Mouse (Mus musculus) lung, postnatal 0 days (tissue): ENCODE data around the gene Clec4n. TPM values are rescaled to one million over a fixed set of nuclear protein-coding genes. Genes with fewer than 3 reads are reported as not detected.

Experiments
- ATAC-seq: fragments of 200-750 bp; cut with Nextera tagmentation; 2 replicates; pipeline ENCODE4 v1.8.0; 2017; ENCODE audit warnings: moderate library complexity
- DNase-seq: peaks from one replicate; pipeline ENCODE4 v3.0.0-alpha.2; 2016; ENCODE audit warnings: low spot score
- H3K27ac ChIP-seq: fragments of 300-500 bp; sonication (generic); 2 replicates; pipeline ENCODE4 v1.5.1; 2014; ENCODE audit warnings: antibody characterized with exemption, mild to moderate bottlenecking, low read length, mixed read lengths
- H3K27me3 ChIP-seq: fragments of 300-500 bp; sonication (generic); replicated peaks from 2 replicates; pipeline ENCODE4 v1.6.1; 2014; ENCODE audit warnings: low read length, mixed read lengths; ENCODE audit not compliant: insufficient read depth
- H3K36me3 ChIP-seq: fragments of 300-500 bp; sonication (generic); 2 replicates; pipeline ENCODE4 v1.6.1; 2014; ENCODE audit warnings: low read length, mixed read lengths; ENCODE audit not compliant: insufficient read depth
- H3K4me1 ChIP-seq: fragments of 300-500 bp; sonication (generic); 2 replicates; pipeline ENCODE4 v1.6.1; 2014; ENCODE audit warnings: antibody characterized with exemption, low read depth, low read length, mixed read lengths; ENCODE audit not compliant: insufficient read depth
- H3K4me2 ChIP-seq: fragments of 300-500 bp; sonication (generic); replicated peaks from 2 replicates; pipeline ENCODE4 v1.6.1; 2014; ENCODE audit warnings: low read depth, mild to moderate bottlenecking, low read length, moderate library complexity, mixed read lengths
- H3K4me3 ChIP-seq: fragments of 300-500 bp; sonication (generic); 2 replicates; pipeline ENCODE4 v1.5.1; 2014; ENCODE audit warnings: low read depth, low read length
- H3K9ac ChIP-seq: fragments of 300-500 bp; sonication (generic); replicated peaks from 2 replicates; pipeline ENCODE4 v1.6.1; 2014; ENCODE audit warnings: low read depth, mild to moderate bottlenecking
- H3K9me3 ChIP-seq: fragments of 300-500 bp; sonication (generic); 2 replicates; pipeline ENCODE4 v1.6.1; 2016; ENCODE audit warnings: low read length, mixed read lengths
- CTCF ChIP-seq: IDR thresholded peaks from 2 replicates; pipeline ENCODE4 v1.5.1; 2016; ENCODE audit warnings: antibody characterized with exemption, mild to moderate bottlenecking
- EP300 ChIP-seq: IDR thresholded peaks from 2 replicates; pipeline ENCODE4 v1.6.1; 2016; ENCODE audit warnings: antibody characterized with exemption, mild to moderate bottlenecking, control low read depth
- WGBS: fragments of 180-500 bp; shearing (Covaris S2); extraction: QIAGEN DNeasy Blood & Tissue Kit; methylation state at CpG from one replicate; pipeline ENCODE4 v1.1.7; 2014; 5-methylcytosine and 5-hydroxymethylcytosine counted together
- polyA plus RNA-seq: library from polyadenylated mRNA; unstranded; fragments of >200 nt; fragmentation: Nextera tagmentation; extraction: Ambion mirVana; gene quantifications from 2 replicates; pipeline ENCODE4 v1.2.1, GENCODE M21; 2015

Gene Clec4n
- polyA plus RNA-seq, 1 experiment from 2014 or later: 28.0 TPM

DNA sequence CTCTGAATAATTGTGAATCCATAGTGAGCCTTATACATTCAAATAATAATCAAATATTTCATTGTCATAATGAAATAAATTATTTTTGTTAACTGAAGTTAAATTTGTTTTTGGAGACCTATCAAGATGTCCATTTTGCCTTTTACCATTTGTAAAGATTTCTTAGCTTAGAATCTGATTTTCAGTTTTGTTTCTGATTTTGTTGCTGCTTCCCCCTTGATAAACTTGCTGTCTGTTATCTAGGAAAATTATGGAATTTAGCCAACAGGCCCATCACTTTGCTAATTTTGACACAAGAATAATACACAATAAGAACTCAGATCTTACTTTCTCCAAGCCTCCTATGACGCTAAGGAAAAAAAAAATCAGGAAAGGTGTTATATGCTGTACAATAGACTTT lies 31.2 kb downstream of the Clec4n start:
- no peaks in the 10 kb centered on the region for H3K27me3 ChIP-seq
- H3K4me3 ChIP-seq: no peak overlapping the region
- no peak overlapping the region for H3K4me2 ChIP-seq
- DNase-seq (no peak), ATAC-seq (no peak)
- 71% methylated on average over 1 of the region's 1 CpGs for WGBS
- no peaks in the 10 kb centered on the region for H3K36me3 ChIP-seq
- no peak for TF ChIP-seq CTCF
- TF ChIP-seq EP300: no peak
- H3K4me1 ChIP-seq: no peaks in the 10 kb centered on the region
- H3K9me3 ChIP-seq: no peaks in the 10 kb centered on the region
- H3K27ac ChIP-seq: no peak overlapping the region
- no peak overlapping the region for H3K9ac ChIP-seq

DNA sequence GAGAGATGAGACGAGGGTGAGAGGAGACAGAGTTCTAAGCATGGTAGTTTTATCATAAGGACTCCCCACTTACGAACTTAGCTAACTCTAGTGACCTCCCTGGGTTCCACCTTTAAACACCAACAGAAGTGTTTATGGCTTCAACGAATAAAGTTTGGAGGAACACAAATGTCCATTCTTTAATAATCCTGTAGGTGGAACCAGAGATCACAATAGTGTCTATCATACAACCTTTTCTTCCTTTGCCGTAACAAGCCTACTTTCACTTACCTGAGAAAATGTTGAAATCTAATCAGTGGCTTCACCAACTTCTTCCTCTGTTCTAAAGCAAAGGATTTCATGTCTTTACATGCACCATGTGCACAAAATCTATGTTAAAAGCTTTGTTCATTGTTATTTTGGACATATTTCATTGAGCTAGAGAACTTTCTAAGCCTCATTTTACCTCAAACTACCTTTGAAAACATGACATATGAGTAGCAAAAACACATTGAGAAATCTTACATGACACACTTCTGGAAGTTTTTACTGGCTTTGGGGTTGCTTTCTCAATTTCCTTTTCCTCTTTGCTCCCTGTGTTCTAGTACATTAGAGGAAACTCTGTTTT lies 32.0 kb downstream of the Clec4n start, which contains the start of gene Clec4d:
Clec4d (plus strand) TSS at position 557 of the 607 bp plus-strand sequence.
- H3K27me3 ChIP-seq: no peaks in the 10 kb centered on the region
- ATAC-seq: no peak
- no peaks in the 10 kb centered on the region for H3K36me3 ChIP-seq
- no peak within 1 kb of the TSS for H3K4me2 ChIP-seq
- no peaks in the 10 kb centered on the region for H3K9me3 ChIP-seq
- H3K4me1 ChIP-seq: no peaks in the 10 kb centered on the region
- H3K27ac ChIP-seq: no peak within 1 kb of the TSS
- DNase-seq: no peak
- no peak for TF ChIP-seq EP300
- no peak for TF ChIP-seq CTCF
- H3K4me3 ChIP-seq: no peak within 1 kb of the TSS
- WGBS: 70% methylated on average over 4 of the region's 4 CpGs
- H3K9ac ChIP-seq: no peak within 1 kb of the TSS

DNA sequence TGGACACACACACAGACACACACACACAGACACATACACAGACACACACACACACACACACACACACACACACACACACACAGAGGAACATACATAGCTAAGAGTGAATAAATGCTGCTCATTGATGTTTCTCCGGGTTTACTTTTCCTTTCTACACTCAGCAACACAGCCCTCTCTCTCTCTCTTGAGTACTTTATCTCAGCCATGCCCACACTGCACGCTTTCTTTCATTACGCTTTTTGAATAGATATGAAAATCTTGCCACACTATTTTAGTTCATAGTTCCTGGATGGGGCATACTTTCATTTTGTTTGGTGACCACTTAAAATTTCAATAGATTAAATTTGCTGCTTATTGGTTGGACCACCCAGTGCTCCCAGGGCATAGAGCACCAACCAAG lies 34.6 kb downstream of the Clec4n start:
- Histone ChIP-seq H3K4me2 (no peak overlapping the region), H3K9ac (no peak overlapping the region), H3K27ac (no peak overlapping the region), H3K4me1 (no peaks in the 10 kb centered on the region), H3K9me3 (no peaks in the 10 kb centered on the region), H3K27me3 (no peaks in the 10 kb centered on the region), H3K4me3 (no peak overlapping the region), H3K36me3 (no peaks in the 10 kb centered on the region)
- 79% methylated on average over 3 of the region's 3 CpGs for WGBS
- no peak for TF ChIP-seq EP300
- ATAC-seq: no peak
- no peak for DNase-seq

DNA sequence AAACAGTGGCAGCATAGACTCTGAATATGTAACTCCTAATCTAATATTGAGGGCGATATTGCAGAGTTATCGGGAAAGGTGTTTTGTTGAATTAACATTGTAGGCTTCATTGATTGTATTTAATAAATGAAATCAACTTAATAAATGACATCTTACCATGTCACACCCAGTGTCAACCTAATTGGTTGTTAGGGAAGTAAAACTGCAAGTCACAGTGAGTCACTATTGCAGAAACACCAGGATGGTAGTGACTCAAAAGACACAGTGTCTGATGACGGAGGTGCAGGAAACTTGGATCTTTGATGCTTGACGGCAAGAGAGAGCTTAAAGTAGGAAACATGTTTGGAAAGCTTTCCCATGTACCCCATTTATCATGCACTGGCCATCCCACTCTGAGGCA lies 36.2 kb downstream of the Clec4n start:
- Histone ChIP-seq H3K4me2 (no peak overlapping the region), H3K27ac (no peak overlapping the region), H3K36me3 (no peaks in the 10 kb centered on the region), H3K9ac (no peak overlapping the region), H3K27me3 (no peaks in the 10 kb centered on the region), H3K4me1 (no peaks in the 10 kb centered on the region), H3K9me3 (no peaks in the 10 kb centered on the region), H3K4me3 (no peak overlapping the region)
- no peak for TF ChIP-seq CTCF
- TF ChIP-seq EP300: no peak
- ATAC-seq (no peak), DNase-seq (peak; percentile 30)
- 81% methylated on average over 4 of the region's 4 CpGs for WGBS

DNA sequence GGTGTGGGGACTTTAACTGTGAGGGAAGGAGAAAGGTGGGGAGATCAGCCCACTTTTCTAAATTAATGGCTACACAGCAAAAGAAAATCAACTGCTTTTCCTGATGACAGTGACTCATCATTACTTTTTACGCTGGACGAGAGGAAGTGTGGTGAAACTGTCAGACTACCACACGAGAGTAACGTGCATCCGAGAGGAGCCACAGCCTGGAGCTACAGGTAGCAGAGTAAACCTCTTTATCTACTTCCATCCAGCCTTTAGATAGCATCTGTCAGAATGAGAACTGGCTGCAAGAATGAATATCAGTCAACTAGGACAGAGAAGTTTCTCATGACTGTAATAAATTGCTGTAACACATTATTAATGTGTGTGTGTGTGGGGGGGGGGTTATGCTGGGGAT lies 37.3 kb downstream of the Clec4n start:
- WGBS: 68% methylated on average over 5 of the region's 5 CpGs
- Histone ChIP-seq H3K9ac (no peak overlapping the region), H3K27ac (no peak overlapping the region), H3K4me1 (no peaks in the 10 kb centered on the region), H3K36me3 (no peaks in the 10 kb centered on the region), H3K4me3 (no peak overlapping the region), H3K9me3 (no peaks in the 10 kb centered on the region), H3K4me2 (no peak overlapping the region), H3K27me3 (no peaks in the 10 kb centered on the region)
- DNase-seq (no peak), ATAC-seq (no peak)
- TF ChIP-seq CTCF (no peak), EP300 (no peak)

GRCm38 (mm10) chr6:123279443-123279842 lies 49.8 kb downstream of the Clec4n start:
- Histone ChIP-seq H3K9me3 (no peaks in the 10 kb centered on the region), H3K4me1 (no peaks in the 10 kb centered on the region), H3K4me3 (no peak overlapping the region), H3K9ac (no peak overlapping the region), H3K27ac (no peak overlapping the region), H3K4me2 (no peak overlapping the region), H3K36me3 (no peaks in the 10 kb centered on the region), H3K27me3 (no peaks in the 10 kb centered on the region)
- no peak for TF ChIP-seq CTCF
- TF ChIP-seq EP300: no peak
- 74% methylated on average over 2 of the region's 2 CpGs for WGBS
- DNase-seq (no peak), ATAC-seq (no peak)

- Histone ChIP-seq H3K36me3 (no peaks in the 10 kb centered on the region), H3K4me2 (no peak overlapping the region), H3K27me3 (no peaks in the 10 kb centered on the region), H3K9ac (no peak overlapping the region), H3K27ac (no peak overlapping the region), H3K4me3 (no peak overlapping the region), H3K9me3 (no peaks in the 10 kb centered on the region), H3K4me1 (no peaks in the 10 kb centered on the region)
- 81% methylated on average over 2 of the region's 2 CpGs for WGBS
- TF ChIP-seq EP300: no peak
- TF ChIP-seq CTCF: no peak
- ATAC-seq: no peak
- DNase-seq: no peak
Observed at GRCm38 (mm10) chr6:123286311-123286710, 56.7 kb downstream of the Clec4n start.
